Mouse (Mus musculus): ENCODE data around the gene Icos. TPM values are rescaled to one million over a fixed set of nuclear protein-coding genes. Genes with fewer than 3 reads are reported as not detected.

Gene Icos
- 0.09 TPM in 1 of 2 replicates, not detected in the other for polyA plus RNA-seq (2015; fragmentation: Nextera tagmentation; extraction: Ambion mirVana)

- H3K4me2 ChIP-seq (ENCODE audit: low read length), result no peak within 1 kb of the TSS
- no peak within 1 kb of the TSS for H3K9ac ChIP-seq (replicated peaks; ENCODE audit: low read depth, low read length)
- no peaks in the 10 kb centered on the region for H3K27me3 ChIP-seq (replicated peaks; ENCODE audit: control insufficient read depth, insufficient read depth, low read length)
- H3K4me1 ChIP-seq (replicated peaks; ENCODE audit: control insufficient read depth, insufficient read depth, low read length), result no peaks in the 10 kb centered on the region
- 87% methylated on average over 6 of the region's 6 CpGs for WGBS
- H3K36me3 ChIP-seq (ENCODE audit: control insufficient read depth, insufficient read depth), result no peaks in the 10 kb centered on the region
- no peak within 1 kb of the TSS for H3K4me3 ChIP-seq (replicated peaks; ENCODE audit: low read length)
- H3K9me3 ChIP-seq (ENCODE audit: control insufficient read depth, low read length), result no peaks in the 10 kb centered on the region
- no peak for ATAC-seq
- no peak within 1 kb of the TSS for H3K27ac ChIP-seq (ENCODE audit: low read length)
These were observed at the start of gene Icos for GRCm38 (mm10) chr1:60977641-60978040. TSS of gene Icos (plus strand) at chr1:60977927.

GRCm38 (mm10) chr1:60929036-60929435 is 48.7 kb upstream of the Icos start:
- 89% methylated on average over 3 of the region's 3 CpGs for WGBS
- no peak overlapping the region for H3K4me3 ChIP-seq (replicated peaks; ENCODE audit: low read length)
- no peak overlapping the region for H3K9ac ChIP-seq (replicated peaks; ENCODE audit: low read depth, low read length)
- no peaks in the 10 kb centered on the region for H3K36me3 ChIP-seq (ENCODE audit: control insufficient read depth, insufficient read depth)
- H3K4me2 ChIP-seq (ENCODE audit: low read length), result no peak overlapping the region
- H3K27me3 ChIP-seq (replicated peaks; ENCODE audit: control insufficient read depth, insufficient read depth, low read length), result no peaks in the 10 kb centered on the region
- no peaks in the 10 kb centered on the region for H3K9me3 ChIP-seq (ENCODE audit: control insufficient read depth, low read length)
- no peaks in the 10 kb centered on the region for H3K4me1 ChIP-seq (replicated peaks; ENCODE audit: control insufficient read depth, insufficient read depth, low read length)
- no peak overlapping the region for H3K27ac ChIP-seq (ENCODE audit: low read length)
- ATAC-seq, result no peak

- Histone ChIP-seq H3K4me2 (ENCODE audit: low read length) (no peak overlapping the region), H3K27ac (ENCODE audit: low read length) (no peak overlapping the region), H3K9me3 (ENCODE audit: control insufficient read depth, low read length) (no peaks in the 10 kb centered on the region), H3K36me3 (ENCODE audit: control insufficient read depth, insufficient read depth) (no peaks in the 10 kb centered on the region), H3K4me3 (replicated peaks; ENCODE audit: low read length) (no peak overlapping the region), H3K9ac (replicated peaks; ENCODE audit: low read depth, low read length) (no peak overlapping the region), H3K4me1 (replicated peaks; ENCODE audit: control insufficient read depth, insufficient read depth, low read length) (no peaks in the 10 kb centered on the region), H3K27me3 (replicated peaks; ENCODE audit: control insufficient read depth, insufficient read depth, low read length) (no peaks in the 10 kb centered on the region)
- WGBS, result 84% methylated on average over 7 of the region's 7 CpGs
- no peak for ATAC-seq
These were observed 47.3 kb upstream of the Icos start for GRCm38 (mm10) chr1:60930397-60930796.

- H3K27ac ChIP-seq (ENCODE audit: low read length), result 0 out of 2 replicates have a peak overlapping the region, but pooled peaks have one; percentile 21
- no peaks in the 10 kb centered on the region for H3K27me3 ChIP-seq (replicated peaks; ENCODE audit: control insufficient read depth, insufficient read depth, low read length)
- H3K9me3 ChIP-seq (ENCODE audit: control insufficient read depth, low read length), result no peaks in the 10 kb centered on the region
- peak overlapping the region; percentile 8; the same call in 1 of the 2 replicates for H3K4me2 ChIP-seq (ENCODE audit: low read length)
- H3K4me1 ChIP-seq (replicated peaks; ENCODE audit: control insufficient read depth, insufficient read depth, low read length), result no peaks in the 10 kb centered on the region
- H3K9ac ChIP-seq (replicated peaks; ENCODE audit: low read depth, low read length), result no peak overlapping the region
- H3K36me3 ChIP-seq (ENCODE audit: control insufficient read depth, insufficient read depth), result no peaks in the 10 kb centered on the region
- peak; percentile 87 for ATAC-seq
- no peak overlapping the region for H3K4me3 ChIP-seq (replicated peaks; ENCODE audit: low read length)
- WGBS, result 39% methylated on average over 8 of the region's 8 CpGs
These were observed 41.7 kb upstream of the Icos start for GRCm38 (mm10) chr1:60935968-60936581.

- 87% methylated on average over 6 of the region's 6 CpGs for WGBS
- Histone ChIP-seq H3K4me1 (replicated peaks; ENCODE audit: control insufficient read depth, insufficient read depth, low read length) (no peaks in the 10 kb centered on the region), H3K36me3 (ENCODE audit: control insufficient read depth, insufficient read depth) (no peaks in the 10 kb centered on the region), H3K27ac (ENCODE audit: low read length) (no peak overlapping the region), H3K9ac (replicated peaks; ENCODE audit: low read depth, low read length) (no peak overlapping the region), H3K27me3 (replicated peaks; ENCODE audit: control insufficient read depth, insufficient read depth, low read length) (no peaks in the 10 kb centered on the region), H3K4me2 (ENCODE audit: low read length) (no peak overlapping the region), H3K4me3 (replicated peaks; ENCODE audit: low read length) (no peak overlapping the region), H3K9me3 (ENCODE audit: control insufficient read depth, low read length) (no peaks in the 10 kb centered on the region)
- ATAC-seq, result no peak
These were observed 40.6 kb upstream of the Icos start for GRCm38 (mm10) chr1:60936963-60937711.

- no peak overlapping the region for H3K27ac ChIP-seq (ENCODE audit: low read length)
- H3K36me3 ChIP-seq (ENCODE audit: control insufficient read depth, insufficient read depth), result no peaks in the 10 kb centered on the region
- ATAC-seq, result no peak
- H3K9me3 ChIP-seq (ENCODE audit: control insufficient read depth, low read length), result no peaks in the 10 kb centered on the region
- H3K4me1 ChIP-seq (replicated peaks; ENCODE audit: control insufficient read depth, insufficient read depth, low read length), result no peaks in the 10 kb centered on the region
- H3K27me3 ChIP-seq (replicated peaks; ENCODE audit: control insufficient read depth, insufficient read depth, low read length), result no peaks in the 10 kb centered on the region
- 66% methylated on average over 2 of the region's 2 CpGs for WGBS
- no peak overlapping the region for H3K9ac ChIP-seq (replicated peaks; ENCODE audit: low read depth, low read length)
- H3K4me2 ChIP-seq (ENCODE audit: low read length), result no peak overlapping the region
- no peak overlapping the region for H3K4me3 ChIP-seq (replicated peaks; ENCODE audit: low read length)
These were observed 39.5 kb upstream of the Icos start for GRCm38 (mm10) chr1:60938256-60938655.

- Histone ChIP-seq H3K4me3 (replicated peaks; ENCODE audit: low read length) (no peak overlapping the region), H3K9ac (replicated peaks; ENCODE audit: low read depth, low read length) (no peak overlapping the region), H3K27ac (ENCODE audit: low read length) (no peak overlapping the region), H3K4me1 (replicated peaks; ENCODE audit: control insufficient read depth, insufficient read depth, low read length) (no peaks in the 10 kb centered on the region), H3K9me3 (ENCODE audit: control insufficient read depth, low read length) (no peaks in the 10 kb centered on the region), H3K4me2 (ENCODE audit: low read length) (no peak overlapping the region), H3K27me3 (replicated peaks; ENCODE audit: control insufficient read depth, insufficient read depth, low read length) (no peaks in the 10 kb centered on the region), H3K36me3 (ENCODE audit: control insufficient read depth, insufficient read depth) (no peaks in the 10 kb centered on the region)
- ATAC-seq, result no peak
- 88% methylated on average over 5 of the region's 5 CpGs for WGBS
These were observed 38.8 kb upstream of the Icos start for GRCm38 (mm10) chr1:60938974-60939373.

GRCm38 (mm10) chr1:60940023-60940422 is 37.7 kb upstream of the Icos start:
- WGBS, result 78% methylated on average over 3 of the region's 3 CpGs
- Histone ChIP-seq H3K27me3 (replicated peaks; ENCODE audit: control insufficient read depth, insufficient read depth, low read length) (no peaks in the 10 kb centered on the region), H3K9me3 (ENCODE audit: control insufficient read depth, low read length) (no peaks in the 10 kb centered on the region), H3K9ac (replicated peaks; ENCODE audit: low read depth, low read length) (no peak overlapping the region), H3K4me2 (ENCODE audit: low read length) (no peak overlapping the region), H3K27ac (ENCODE audit: low read length) (no peak overlapping the region), H3K4me1 (replicated peaks; ENCODE audit: control insufficient read depth, insufficient read depth, low read length) (no peaks in the 10 kb centered on the region), H3K36me3 (ENCODE audit: control insufficient read depth, insufficient read depth) (no peaks in the 10 kb centered on the region), H3K4me3 (replicated peaks; ENCODE audit: low read length) (no peak overlapping the region)
- ATAC-seq, result no peak

GRCm38 (mm10) chr1:60940620-60941019 is 37.1 kb upstream of the Icos start:
- ATAC-seq, result no peak
- H3K27me3 ChIP-seq (replicated peaks; ENCODE audit: control insufficient read depth, insufficient read depth, low read length), result no peaks in the 10 kb centered on the region
- no peak overlapping the region for H3K4me3 ChIP-seq (replicated peaks; ENCODE audit: low read length)
- WGBS, result 95% methylated on average over 1 of the region's 1 CpGs
- no peak overlapping the region for H3K27ac ChIP-seq (ENCODE audit: low read length)
- no peak overlapping the region for H3K9ac ChIP-seq (replicated peaks; ENCODE audit: low read depth, low read length)
- no peak overlapping the region for H3K4me2 ChIP-seq (ENCODE audit: low read length)
- no peaks in the 10 kb centered on the region for H3K4me1 ChIP-seq (replicated peaks; ENCODE audit: control insufficient read depth, insufficient read depth, low read length)
- H3K9me3 ChIP-seq (ENCODE audit: control insufficient read depth, low read length), result no peaks in the 10 kb centered on the region
- H3K36me3 ChIP-seq (ENCODE audit: control insufficient read depth, insufficient read depth), result no peaks in the 10 kb centered on the region

Measured in forebrain, embryonic 16.5 days (tissue).